Mouse (Mus musculus) embryo, embryonic 10 days (tissue): ENCODE measurements around the gene Cdhr3.
A peak's percentile ranks its signal among the peaks of the same experiment; 100 is the strongest.

Experiments used
- DNase-seq: peaks from one replicate; pipeline ENCODE4 v3.0.0-alpha.2; 2015; ENCODE audit warnings: low spot score

Cdhr3 gene

DNA sequence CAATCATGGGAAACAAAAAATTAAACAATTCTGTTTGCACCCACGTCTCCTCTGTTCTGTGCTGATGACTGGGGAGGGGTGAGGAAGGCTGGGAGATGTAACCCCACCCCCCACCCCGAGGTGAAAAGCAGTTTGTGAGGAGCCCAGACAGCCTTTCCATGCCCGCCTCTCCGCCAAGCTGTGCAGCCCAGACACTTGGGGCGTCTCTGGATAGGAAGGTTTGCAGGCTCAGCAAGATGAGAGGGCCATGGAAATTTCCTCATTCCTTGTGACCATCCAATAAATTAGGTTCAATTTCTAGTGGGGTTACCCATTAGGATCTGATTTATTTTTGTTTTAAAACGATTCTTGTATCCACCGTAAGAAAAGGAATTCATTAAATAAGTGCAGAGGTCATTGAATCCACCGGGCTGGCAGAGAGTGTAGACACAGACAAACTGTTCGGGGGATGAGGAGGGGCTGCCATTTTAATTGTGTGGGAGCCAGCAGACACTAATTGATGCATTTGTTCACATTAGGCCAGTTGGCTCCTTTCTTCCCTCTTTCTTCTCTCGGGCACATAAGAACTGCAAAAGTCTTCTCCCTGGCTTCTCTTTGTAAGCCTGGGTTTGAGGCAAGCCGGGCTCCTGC lies 57.5 kb downstream of the Cdhr3 start:
- DNase-seq, result no peak

DNA sequence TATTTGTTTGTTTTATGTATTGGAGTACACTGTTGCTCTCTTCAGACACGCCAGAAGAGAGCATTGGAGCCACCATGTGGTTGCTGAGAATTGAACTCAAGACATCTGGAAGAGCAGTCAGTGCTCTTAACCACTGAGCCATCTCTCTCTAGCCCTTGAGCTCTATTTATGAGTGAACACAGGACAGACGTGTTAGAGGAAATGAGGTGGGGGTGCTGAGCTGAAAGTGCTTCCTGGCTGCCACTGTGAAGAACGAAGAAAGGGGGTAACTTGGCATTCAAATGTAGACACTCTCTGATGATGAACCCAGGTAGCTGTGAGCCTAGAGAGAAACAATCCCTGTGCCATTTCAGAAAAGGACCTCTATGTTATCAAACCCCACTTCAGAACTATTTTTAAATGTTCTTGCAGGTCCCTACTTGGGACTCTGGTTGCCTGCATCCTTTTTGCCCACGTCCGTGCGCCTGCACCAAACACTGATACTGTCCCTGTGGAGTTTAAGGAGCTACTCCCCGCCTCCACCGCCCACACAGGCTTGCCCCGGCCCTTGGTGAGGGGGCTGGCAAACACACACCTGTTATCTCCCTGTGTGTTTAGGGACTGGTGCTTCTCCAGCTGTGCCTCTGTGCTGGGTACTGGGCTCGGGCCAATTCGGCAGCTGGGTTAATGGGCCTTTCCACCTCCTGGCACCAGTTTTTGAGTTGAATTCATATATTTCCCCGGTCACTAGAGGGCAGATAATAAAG lies 58.2 kb downstream of the Cdhr3 start:
- DNase-seq, result no peak

- no peak for DNase-seq
Measured at GRCm38 (mm10) chr12:33033221-33033620, 59.5 kb downstream of the Cdhr3 start.

GRCm38 (mm10) chr12:33030589-33030988 lies 62.1 kb downstream of the Cdhr3 start:
- no peak for DNase-seq

- peak; percentile 32 for DNase-seq
Measured at GRCm38 (mm10) chr12:33030066-33030465, 62.6 kb downstream of the Cdhr3 start.

DNA sequence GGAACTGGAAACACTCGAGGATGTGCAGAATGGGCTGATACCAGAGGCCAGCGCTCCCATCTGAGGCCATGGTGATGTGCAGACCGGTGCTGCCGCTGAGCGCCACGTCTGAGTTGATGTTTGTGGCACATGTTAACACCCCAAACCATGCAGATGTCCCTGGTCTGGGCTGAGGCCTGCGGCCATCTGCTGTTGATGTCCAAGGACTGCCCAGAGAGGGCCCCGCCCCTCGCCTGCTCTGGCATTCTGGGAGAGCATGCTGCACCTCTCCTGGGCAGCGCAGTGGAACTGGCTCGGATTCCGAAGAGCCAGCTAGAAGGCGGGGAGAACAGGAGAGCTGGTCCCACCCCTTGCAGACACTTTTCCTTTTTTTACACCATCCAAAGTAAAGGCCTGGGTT lies 64.0 kb downstream of the Cdhr3 start:
- no peak for DNase-seq

GRCm38 (mm10) chr12:33028109-33028691 lies 64.5 kb downstream of the Cdhr3 start:
- DNase-seq, result no peak

DNA sequence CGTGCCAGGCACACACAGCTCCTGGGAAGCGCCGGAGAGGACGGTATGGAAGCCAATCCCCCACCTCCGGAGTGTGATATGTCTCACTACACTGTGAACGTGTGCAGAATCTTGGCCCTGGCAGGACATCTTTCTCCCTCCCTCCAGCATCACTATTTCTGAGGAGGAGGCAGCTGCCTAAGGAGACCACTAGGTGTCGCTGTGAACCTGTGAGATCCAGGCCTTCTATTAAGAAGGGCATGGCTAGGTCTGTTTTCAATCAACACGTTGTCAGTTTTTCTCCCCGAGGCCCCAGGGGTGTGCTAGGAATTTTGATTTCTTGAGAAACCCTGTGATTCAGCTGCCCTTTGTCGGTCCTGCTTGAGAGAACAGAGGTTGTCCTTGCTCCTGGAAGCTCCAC lies 65.6 kb downstream of the Cdhr3 start:
- DNase-seq, result peak; percentile 94

GRCm38 (mm10) chr12:33024524-33024923 lies 68.2 kb downstream of the Cdhr3 start:
- no peak for DNase-seq

GRCm38 (mm10) chr12:33021751-33022150 lies 70.9 kb downstream of the Cdhr3 start:
- no peak for DNase-seq

- no peak for DNase-seq
Measured at GRCm38 (mm10) chr12:33021140-33021539, 71.5 kb downstream of the Cdhr3 start.

DNA sequence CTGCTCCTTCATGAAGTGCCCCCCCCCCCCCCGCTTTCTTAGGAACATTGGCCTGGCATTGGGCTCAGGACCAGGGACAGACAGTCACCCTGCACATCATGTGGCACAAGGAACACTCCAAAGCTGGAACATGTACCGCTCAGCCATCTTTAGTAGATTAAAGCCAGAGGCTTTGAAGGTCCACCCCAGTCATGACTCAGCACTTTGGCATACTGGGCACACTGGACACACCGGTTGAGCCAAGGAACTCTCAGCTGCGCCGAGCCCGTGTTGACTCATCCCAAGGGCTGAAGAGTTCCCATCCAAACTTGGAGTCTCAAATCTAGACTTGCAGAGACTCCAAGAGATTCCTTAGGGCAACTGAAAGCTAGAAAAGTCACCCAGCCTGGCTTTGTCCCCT lies 72.7 kb downstream of the Cdhr3 start:
- no peak for DNase-seq

GRCm38 (mm10) chr12:33018601-33019000 lies 74.1 kb downstream of the Cdhr3 start:
- DNase-seq, result no peak

GRCm38 (mm10) chr12:33016824-33017705 lies 75.6 kb downstream of the Cdhr3 start:
- DNase-seq, result no peak

- no peak for DNase-seq
Measured at GRCm38 (mm10) chr12:33015103-33015502, 77.6 kb downstream of the Cdhr3 start.

- DNase-seq, result no peak
Measured at GRCm38 (mm10) chr12:33014050-33014796, 78.5 kb downstream of the Cdhr3 start.

GRCm38 (mm10) chr12:33010026-33010425 lies 82.6 kb downstream of the Cdhr3 start:
- peak; percentile 73 for DNase-seq

DNA sequence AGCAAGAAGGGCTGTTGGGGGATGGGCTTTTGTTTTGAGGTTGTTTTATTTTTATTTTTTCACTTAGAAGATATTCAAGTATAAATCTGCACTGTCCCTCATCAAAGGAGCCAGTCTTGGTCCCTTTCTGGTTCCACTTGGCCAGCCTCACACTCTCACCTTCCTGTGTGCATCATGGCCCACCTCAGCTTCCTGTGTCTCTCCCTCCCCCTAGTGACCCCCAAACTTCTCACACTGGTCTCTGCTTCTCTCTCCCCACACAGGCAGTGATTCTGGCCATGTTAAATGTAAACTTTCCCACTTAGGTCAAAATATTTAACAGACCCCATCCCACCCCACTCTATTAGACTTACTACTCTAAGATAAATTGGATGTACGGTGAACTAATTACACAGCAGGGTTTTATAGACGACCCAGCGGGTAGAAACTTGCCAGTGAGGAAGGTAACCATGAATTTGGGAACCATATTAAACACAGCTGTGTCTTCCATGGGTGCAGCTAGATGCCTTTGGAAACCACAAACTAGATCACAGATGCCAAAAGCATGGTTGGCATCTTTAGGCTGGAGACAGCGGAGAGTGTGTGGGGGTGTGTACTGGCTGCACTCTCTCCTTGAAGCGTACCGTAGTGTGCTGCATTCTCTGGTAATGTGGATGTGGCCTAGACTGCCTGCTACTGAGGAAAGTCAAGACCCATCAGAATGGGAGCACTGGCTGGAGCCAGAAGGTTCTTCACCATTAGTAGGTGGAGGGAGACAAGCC lies 83.3 kb downstream of the Cdhr3 start:
- no peak for DNase-seq

DNA sequence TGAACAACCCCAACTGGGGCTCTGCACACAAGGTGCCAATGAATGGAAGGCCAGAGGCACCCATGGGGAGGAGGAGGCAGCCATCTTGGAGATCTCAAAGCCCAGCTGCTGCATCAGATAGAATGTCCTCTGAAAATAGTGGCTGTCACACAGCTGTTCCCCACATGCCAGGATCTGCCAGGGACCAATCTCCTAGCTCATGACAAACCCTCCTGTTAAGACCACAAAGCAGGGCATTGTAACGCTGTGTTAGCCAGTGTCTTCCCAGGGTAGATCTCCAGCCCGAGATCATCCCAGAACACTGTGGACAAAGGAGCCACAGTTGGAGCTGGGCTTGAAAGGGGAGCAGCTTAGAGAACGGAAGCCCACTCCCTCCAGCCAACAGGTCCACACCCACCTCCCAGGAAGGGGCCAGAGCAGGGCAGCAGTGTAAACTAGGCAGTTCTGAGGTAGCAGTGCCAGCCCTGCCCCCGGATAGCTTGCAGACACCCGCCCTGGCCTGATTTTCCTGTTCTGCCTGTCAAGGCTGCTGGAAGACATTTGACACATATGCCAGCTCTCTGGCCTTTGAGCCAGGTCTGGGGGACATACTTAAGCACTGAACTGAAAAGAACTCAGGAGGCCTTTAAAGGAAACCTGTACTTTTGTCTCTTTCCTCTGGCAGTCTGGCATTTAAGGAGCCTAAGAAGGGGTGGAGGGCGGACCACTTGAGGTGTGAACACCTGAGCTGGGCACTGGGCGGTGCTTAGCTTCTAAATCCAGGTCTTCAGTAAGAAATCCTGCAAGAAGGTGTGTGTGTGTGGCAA lies 84.2 kb downstream of the Cdhr3 start:
- DNase-seq, result peak; percentile 15

DNA sequence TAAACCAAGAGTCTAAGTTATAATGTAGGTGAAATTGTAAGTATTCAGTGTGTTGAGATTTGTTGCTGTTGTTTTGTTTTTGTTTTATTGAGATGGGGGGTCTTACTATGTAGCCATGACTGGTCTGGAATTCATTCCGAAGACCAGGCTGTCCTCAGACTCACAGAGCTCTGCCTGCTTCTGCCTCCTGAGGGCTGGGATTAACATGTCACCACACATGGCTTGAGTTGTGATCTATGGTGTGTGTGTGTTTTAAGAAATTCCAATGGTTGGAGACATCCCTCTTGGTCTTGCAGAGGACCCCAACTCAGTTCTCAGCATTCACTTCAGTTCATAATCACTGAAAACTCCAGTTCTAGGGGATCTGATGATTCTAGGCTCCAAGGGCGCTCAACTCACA lies 85.5 kb downstream of the Cdhr3 start:
- DNase-seq, result no peak
